Mouse (Mus musculus) layer of hippocampus, adult 9-11 months (tissue): ENCODE measurements around the gene Atp7b.

Experiments used
- DNase-seq: peaks from one replicate; pipeline ENCODE4 v3.0.0; 2022

The Atp7b gene

DNA sequence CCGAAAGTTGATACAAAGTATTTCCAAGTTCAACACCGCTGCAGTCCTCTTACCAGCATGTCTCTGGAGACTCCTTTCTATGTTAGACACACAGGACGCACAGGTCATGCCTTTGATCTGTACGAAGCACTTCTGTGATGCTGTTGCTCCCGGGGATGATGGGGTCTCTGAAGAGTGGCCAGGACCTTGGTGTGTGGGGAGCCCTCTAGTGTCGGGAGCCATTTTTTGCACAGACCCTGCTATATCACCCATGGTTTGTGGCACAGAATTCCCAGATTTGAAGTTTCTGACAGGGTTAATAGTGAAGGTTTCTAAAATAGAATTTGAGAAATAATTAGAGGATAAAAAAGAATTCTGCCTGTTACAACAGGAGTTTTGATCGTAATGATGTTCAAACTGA, 37.9 kb downstream of the Atp7b start:
- DNase-seq, result no peak

DNA sequence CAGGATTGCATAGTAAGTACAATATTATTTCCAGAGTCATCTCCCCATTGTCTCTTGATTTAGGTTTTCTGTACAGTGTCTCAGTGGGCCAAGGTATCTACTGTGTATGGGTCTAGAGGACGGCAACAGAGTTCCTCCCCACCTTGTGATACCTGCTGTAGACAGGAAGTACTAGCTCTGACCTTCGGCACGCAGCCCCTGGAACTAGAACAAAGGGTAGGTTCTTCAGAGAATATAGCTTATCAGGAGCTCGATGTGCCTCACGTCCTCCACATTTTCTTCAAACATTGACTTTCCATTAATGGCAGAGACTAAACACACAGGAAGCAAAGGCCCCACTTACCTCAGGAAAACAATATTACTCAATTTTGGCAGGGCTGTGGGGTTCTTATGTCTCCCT, 40.6 kb downstream of the Atp7b start:
- no peak for DNase-seq

DNA sequence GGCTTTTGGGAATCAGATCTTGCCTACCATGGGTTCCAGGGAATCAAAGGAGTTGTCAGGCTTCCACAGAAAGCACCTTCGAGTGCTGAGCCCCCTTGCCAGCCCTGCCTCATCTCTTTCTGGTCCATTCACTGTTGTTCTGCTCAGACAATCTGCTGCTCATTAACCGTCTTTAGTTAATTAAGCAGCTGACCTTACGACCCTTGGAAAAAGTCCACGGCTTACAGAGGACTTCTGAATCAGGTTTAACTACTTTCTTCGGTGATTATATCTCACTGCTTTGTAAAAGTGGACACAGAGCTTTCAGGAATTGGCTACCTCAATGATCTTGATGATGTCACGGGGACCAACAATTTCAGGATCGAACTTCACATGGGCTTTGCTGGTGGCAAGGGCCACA, 42.4 kb downstream of the Atp7b start:
- DNase-seq, result no peak

DNA sequence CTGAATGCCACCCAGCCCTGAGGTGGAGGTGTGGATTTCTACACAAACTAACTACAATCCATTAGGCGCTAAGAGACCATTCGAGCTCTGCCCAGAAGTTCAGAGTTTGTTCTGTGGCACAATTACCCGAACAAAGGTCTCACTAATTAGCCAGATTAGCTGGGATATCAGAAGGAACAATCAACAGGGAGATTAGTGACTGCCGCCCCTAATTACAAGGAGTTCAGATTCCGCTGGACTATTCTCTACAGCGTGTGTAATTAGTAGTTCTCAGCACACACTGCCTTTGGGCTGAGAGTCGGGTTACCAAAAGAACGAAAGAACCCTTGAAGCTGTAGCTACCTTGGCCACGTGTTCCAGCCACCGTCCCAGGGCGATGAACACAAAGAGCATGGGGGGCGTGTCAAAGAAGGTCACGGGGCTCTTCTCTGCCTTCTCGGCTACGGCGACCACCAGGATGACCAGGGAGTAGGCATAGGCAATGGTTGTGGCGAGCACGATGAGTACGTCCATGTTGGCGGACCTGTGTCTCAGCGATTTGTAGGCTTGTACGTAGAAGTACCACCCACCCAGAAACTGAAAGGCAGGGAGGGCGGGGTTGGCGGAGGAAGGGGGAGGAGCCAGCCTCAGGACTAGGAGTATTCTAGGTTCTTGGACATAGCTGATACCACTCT, 46.9 kb downstream of the Atp7b start:
- DNase-seq, result no peak

DNA sequence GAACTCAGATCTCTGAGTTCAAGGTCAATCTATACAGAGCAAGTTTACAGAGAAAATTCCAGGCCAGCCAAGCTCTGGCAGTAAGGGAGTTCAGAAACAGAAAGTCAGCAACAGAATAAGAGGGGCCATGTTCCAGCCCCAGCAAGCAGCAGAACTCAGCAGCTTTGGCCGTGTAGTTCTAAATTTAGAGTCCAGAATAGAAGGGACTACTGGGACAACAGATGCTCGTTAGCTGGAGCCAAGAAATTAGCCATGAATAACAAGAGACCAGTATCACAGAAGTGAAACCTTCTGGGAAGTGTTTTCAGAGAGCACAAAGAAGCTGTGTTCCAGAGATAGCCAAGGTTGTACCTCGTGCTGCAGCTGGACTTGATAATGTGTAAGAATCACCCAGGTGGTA, 50.7 kb downstream of the Atp7b start:
- no peak for DNase-seq

DNA sequence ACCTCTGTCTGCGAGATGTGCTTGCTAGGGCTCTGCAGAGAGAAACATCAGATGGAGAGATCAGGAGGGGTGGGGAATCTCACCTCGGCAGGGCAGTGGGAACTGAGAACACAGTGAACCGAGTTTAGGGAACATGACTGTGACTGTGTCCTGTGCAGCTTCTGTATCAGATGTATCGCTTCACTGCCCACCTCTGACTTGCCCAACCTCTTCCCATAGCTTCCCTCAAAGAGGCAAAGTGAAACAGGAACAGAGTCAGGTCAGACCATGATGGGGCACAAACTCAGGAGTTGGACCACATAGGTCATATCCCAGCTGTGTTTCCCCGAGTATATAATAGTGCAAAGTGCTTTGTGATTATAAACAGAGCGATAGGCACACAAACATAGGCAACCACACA, 53.7 kb downstream of the Atp7b start:
- DNase-seq, result no peak

DNA sequence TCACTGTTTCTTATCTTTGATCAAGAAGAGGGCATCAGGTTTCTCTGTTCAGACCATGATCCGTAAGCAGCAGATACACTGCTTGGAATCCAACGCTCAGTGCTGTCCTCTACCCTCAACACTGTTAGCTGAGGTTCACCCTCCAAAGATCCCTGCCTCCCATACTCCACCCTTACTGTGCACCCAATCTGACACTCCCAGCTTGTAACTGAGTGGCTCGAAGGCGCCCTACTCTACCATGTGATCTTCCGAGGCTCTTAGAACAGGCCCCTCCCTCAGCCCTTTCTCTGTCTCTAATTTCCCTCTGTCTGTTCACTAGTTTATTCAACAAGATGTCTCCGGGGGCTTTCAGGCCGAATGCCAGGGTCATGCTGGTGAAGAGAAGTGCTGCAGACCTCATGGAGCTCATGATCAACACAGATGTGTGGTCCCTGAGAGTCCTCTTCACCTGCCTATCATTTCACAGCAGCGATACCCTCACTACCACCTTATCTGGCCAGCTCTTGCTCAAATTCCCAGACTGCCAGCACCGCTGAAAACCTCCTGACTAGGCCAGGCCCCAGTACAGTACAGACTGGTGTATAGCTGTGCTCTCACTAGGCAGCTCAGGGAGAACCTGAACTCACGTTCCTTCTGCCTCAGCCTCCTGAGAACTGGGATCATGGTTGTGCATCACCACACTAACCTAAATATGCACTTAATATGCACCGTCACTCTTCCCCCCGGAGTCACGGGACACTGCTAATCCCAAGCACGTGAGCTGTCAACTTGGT, 55.2 kb downstream of the Atp7b start:
- DNase-seq, result no peak

DNA sequence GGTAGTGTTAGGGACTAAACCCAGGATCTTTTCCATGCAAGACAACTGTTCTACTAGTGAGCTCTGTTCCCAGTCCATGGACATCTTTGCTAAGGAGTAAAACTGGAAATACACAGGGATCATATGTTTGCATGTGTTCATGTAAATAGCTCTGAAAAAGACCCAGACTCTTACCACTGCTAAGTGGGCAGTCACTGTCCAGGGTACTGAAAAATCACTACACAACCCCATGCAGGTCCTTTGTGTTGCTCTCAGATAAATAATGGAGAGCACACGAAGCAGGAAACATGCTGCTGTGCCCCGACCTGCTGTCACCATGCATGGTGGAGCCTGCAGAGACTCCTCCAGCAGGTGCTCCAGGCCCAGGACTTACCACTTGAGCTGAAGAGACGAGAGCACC, 64.9 kb downstream of the Atp7b start:
- DNase-seq, result no peak

DNA sequence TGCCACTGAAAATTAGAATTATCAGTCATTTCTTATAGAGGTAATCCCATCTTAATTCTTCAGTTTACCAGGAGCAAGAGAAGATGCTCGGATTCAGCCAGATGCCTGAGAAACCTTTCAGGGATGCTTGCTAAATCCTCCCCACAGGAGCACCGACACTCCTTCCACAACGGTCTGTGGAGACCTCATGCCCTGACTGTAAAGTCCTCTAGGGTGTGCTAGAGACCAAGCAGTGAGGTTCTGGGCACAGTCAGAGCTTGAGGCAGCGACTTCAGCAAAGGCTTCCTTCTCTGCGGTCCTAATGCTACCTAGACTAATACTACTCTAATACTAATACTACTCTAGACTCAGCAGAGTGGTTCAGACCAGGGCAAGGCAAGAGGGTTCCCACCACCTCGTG, 67.9 kb downstream of the Atp7b start:
- peak; percentile 37 for DNase-seq

DNA sequence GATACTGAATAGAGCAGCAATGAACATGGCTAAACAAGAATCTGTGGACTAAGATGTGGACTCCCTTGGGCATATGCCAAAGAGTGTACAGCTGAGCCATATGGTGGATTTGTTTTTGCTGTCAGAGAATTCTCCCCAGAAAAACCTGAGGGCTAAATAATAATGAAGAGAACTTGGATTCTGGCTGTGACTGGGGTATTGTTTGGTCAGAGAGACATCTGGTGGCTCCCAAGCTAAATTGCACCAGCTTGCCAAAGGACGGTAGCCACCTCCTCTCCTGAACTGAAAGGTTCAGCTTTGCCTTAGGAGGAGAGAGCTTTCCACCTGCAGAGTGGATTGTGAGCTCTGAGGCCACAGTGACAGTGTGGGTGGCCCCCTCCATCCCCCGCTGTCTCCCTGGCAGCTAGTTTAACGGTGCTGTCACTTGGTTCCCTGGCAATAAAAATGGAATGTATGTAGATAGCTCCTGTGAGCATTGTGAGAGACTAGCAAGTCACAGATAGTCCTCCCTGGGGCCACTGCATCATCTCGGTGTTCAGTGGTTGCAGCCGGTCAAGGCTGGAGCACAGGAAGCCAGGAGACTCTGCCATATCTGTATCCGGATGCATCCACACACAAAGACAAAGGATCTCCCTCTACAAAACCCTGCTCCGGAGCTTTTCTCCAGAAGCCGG, 78.3 kb downstream of the Atp7b start:
- peak; percentile 31 for DNase-seq

DNA sequence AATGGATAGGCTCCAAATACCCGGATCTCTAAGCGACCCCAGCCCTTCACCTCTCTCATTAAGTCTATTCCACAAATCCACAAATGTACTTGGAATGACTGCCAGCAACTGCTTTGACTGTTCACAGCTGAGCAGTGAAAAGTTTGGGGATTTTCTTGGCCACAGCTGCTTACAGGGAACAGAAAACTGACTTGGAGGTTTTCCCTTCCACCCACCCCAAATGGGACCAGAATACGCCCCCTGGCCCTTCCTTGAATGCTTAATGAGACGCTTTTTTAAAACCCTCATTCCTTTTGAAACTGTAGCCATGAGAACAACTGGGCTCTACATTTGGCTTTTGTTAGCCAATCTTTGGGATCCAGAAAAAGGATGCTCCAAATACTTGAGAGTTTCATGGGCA, 81.9 kb downstream of the Atp7b start:
- peak; percentile 57 for DNase-seq

DNA sequence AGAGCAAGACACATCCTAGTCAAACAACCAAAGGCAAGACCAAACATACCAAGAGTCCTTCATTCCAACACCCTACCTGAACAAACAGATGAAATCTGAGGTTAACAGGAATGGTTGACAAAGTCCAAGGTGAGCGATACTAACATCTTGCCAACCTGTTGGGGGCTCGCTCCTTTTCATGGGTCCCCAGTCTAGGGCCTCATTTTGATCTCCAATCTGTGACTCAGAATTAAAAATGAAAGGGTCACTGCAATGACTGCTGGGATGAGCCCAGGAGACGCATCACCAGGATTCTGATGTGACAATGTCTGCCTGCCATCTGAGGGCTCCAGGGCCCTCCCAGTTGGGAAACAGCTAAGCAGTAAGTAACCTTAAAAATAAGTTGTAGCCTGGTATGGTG, 90.6 kb downstream of the Atp7b start, which contains the start of gene Ccdc70:
Ccdc70 (plus strand) TSS at position 301 of the 400 bp plus-strand sequence.
- no peak for DNase-seq

DNA sequence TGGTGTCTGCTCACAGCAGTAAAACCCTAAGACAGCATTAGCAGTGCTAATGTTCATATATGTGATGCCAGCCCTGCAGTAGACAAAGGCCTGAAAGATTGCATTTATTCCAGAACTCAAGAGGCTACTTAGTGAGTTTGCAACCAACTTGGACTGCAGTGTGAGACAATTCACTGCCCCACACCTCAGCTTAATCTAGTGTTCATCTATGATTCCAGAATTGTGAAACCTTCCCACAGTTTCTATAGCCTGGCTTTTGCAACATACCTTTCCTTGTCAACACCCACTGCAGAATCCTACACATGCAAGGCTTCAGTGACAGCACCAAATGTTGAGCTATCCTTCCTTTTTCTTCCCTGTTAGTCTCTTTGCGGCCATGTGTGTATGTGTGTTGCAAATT, 93.5 kb downstream of the Atp7b start:
- no peak for DNase-seq

DNA sequence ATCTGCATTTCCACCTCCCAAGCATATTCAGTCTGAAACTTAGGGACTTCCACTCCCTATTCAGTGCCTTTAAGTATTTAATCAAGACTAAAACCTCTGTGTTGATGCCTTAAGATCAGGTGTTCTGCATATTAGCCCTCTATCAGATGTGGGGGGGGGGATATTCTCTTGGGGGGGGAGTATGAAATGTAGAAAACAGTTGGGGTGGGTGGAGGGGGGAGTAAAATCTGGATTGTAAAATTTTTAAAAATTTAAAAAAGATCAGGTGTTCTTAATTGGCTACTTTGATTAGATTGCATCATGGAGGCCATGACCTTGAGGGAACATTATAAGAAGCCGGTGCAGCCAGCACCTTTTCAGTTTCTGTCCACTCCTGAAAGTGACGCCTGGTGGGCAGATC, 101.7 kb downstream of the Atp7b start, which contains the start of gene Fam90a1a:
Fam90a1a (plus strand) TSS at position 301 of the 400 bp plus-strand sequence.
- DNase-seq, result no peak

DNA sequence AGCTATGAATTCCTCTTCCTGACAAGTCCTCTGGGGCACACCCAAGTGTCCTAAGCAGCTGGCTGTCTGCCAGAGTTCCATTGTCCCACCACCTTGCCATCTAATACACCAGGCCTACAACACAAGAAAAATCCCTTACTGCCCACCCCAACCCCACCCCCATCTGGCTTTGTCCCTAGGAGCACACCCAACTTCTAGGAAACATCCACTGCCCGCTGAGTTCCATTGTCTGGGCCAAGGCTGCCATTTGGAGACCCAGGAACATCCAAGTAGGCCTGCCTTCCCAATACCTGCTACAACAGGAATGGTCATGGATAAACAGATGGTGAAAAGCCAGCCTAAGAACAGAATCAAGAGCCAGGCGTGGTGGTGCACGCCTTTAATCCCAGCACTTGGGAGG, 103.8 kb downstream of the Atp7b start:
- DNase-seq, result no peak

DNA sequence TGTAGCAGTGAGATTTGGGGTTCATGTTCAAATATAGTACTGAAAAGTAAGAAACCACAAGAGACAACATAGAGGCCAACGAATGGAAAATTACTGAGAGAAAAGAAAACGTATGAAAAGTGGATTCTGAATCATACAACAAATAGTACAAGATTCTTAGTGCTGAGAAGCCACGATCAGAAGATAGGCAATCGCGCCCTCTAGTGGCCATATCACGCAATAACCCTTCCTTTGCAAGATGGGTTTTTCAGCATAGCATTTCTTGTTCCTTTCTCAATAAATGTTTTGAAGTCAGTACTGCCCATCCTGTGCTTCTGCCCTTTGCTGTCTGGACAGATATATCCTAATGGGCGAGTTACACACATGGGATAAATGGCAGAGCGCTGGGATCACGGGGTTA, 104.8 kb downstream of the Atp7b start:
- no peak for DNase-seq

DNA sequence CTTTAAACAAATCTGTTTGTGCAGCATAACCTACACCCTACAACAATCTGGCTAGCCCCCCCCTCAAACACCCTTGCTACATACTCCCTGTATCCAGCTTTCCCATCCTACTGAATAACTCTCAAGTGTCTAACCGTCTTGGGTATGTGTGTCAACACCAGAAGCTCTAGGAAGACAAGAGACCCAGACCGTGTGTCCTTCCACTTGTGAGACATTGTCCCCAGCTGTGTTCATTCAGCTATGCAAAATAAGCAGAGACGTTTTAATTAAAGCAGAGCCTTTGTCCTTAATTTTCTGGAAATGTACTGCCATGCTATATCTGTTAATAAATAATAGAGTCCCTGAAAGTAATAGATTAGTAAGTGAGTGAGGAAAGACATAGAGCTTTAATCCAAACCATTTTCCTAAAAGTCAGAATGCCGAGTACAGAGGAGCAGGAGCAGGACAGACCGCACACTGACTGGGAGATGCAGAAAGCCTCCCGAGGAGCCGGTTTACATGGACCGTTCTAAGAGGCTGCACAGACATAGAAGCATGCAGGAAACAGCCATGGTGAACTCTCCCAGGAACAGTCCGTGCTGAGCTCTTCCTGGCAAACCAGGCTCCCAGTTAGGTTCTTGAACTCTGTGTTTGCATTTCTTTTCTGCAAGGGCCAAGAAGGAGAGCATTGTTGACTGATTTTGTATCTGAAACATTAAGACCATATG, 112.6 kb downstream of the Atp7b start:
- no peak for DNase-seq

DNA sequence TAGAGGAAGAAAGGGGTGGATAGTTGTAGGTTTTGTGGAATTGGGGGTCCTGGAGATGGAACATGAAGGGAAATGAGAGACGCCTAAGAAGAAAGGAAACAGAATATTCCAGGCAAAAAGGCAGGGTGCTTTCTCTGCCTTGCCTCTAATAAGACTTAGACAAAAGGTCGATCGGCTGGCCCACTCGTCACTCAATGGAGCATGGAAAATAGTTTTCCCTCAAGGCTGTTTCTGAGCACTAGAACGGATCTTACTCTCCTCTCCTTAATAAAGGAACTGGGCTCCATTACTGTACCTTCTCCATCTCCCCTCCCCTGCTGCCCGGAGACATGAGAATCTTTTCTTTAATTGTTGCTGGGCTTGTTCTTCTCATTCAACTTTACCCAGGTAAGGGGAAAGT, 113.6 kb downstream of the Atp7b start, which contains the start of gene Defb13:
Defb13 (plus strand) TSS at position 301 of the 400 bp plus-strand sequence.
- no peak for DNase-seq
